Mouse (Mus musculus) fibroblast of lung, adult 2 months (primary cell): ENCODE results near the gene Snai1.
A peak's percentile ranks its signal among the peaks of the same experiment; 100 is the strongest.

ENCODE experiments used
- DNase-seq: peaks from one replicate; pipeline ENCODE4 v3.0.0-alpha.2; 2011; ENCODE audit warnings: low read depth

Gene Snai1

GRCm38 (mm10) chr2:167551342-167551920 is 13.4 kb downstream of the Snai1 start:
- no peak for DNase-seq

- DNase-seq = no peak
These were observed 14.3 kb downstream of the Snai1 start for GRCm38 (mm10) chr2:167552292-167552691.

DNA sequence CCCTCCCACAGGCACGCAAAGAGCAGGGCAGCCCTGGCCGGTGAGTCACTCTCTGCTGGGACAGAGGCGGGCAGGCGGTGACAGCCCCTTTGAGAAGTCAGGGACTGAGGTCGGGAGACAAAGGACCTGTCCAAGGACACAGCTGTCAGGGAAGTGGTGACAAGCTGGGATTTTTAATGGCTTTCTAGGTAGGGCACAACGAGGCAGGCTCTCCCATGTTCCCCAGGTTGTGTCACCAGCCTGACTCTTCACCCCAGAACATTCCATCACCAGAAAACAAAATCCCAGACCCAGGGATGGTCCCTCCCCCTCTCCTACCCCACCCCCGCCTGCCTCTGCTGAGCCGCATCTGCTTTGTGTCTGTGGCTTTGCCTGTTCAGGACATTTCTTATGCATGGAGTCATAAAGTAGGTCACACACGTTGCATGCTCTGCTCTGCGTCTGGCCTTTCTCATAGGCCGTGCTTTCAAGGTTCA is 15.0 kb downstream of the Snai1 start:
- no peak for DNase-seq

DNA sequence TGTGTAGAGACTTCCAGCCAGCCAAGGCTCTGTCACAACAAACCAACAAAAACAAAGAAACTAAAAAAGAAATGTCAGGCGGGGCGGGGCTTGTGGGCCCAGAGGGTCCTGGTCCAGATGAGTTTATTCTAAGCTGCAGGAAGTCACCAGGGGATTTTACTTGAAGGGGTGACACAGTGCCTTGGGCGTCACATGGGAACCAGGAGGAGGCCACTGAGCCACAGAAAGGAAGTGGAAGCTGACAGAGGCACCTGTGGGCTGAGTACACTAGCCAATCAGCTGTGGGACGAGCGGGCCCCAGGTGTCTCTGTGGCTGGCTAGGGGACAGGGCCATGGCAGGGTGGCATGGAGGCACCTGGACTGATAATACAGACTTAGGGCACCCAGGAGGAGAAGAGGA is 17.8 kb downstream of the Snai1 start:
- no peak for DNase-seq

- DNase-seq = no peak
These were observed 21.4 kb downstream of the Snai1 start for GRCm38 (mm10) chr2:167559413-167559812.

DNA sequence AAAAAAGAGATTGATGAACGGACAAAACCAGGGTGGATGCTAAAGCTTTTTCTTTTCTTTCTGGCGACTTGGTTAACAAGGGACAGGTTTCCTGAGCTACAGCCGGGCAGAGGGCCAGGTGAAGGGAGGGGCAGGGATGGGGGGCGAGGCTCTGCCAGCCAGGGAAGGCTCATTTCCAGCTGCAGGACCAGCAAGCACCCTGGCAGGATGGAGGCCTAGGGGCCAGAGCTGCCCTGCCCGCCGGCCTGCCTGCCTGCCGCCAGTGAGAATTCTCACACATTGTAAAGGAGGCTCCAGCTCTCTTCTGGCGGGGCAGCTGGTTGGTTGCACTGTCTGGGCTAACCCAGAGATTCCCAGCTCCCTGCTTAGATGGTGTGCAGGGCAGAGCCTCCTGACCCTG is 24.1 kb downstream of the Snai1 start:
- DNase-seq = no peak

DNA sequence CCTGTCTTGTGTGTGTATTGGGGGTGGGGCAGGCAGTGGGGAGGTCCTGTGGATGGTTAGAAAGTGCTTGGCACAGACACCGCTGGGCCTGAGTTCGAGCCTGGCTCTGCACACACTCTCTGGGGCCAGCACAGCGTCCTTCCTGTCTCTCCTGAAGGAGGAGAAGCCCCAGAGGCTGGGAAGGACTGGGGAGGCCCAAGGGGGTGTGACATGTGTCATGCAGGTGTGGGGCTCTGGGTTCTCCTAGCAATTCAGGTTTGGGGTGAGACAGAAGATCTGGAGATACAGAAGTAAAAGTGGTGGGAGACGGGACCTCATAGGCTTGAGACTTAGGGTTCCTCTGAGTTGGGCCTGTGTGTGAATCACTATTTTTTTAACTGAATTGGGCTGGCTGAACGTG is 25.0 kb downstream of the Snai1 start:
- DNase-seq = no peak

DNA sequence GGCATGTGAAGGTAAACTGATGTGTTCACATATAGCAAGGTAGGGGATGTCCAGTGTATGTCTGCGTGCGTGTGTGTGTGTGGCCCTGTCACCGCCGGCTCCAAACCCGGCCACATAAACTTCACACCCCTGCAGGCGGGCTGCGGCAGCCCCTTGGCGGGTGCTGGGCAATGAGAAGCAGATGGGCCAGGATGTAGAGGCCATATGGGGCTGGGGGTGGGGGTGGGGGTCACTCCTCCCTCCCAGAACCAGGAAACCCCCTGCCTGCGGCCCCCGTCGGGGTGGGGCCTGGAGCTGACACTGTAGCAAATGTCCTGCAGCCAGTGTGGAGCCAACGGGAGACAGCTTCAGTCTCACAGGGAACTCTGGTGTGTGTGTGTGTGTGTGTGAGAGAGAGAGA is 25.7 kb downstream of the Snai1 start:
- DNase-seq = no peak

- no peak for DNase-seq
These were observed 26.7 kb downstream of the Snai1 start for GRCm38 (mm10) chr2:167564551-167565311.

- DNase-seq = no peak
These were observed 27.3 kb downstream of the Snai1 start for GRCm38 (mm10) chr2:167565312-167565656.

DNA sequence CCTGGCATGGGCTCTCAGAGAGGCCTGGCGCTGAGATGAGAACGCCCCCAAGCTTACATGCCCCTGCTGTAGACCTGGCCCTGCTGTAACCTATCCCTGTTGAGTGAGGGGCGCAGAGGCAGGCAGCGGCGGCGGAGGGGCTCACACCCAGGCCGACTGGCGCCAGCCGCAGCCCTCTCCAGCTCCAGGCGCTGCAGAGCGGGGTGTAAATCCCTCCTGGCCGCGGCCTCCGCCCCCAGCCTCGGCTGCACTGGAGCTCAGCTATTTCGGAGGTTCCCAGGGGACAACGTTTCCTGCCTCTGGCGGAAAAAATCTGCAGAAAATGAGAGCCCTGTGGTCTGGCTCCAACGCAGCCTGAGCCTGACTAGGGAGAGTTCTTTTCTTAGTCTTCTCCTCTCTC is 27.7 kb downstream of the Snai1 start:
- DNase-seq = no peak

DNA sequence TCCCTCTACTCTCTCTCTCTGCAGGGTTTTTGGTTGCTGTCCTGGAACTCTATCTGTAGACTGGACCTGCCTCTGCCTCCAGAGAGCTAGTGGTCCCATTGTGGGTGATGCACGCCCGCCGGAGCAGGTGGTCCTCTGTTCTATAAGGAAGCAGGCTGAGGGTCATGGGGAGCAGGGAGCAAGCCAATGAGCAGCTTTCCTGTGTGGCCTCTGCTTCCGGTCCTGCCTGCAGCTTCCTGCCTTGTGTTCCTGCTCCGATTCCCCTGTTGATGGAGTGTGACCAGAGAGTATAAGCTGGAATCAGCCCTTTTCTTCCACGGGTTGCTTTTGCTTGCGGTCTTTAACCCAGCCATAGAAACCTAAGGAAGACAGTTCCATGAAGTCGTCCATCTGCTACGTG is 30.1 kb downstream of the Snai1 start:
- no peak for DNase-seq

GRCm38 (mm10) chr2:167569934-167570651 is 32.1 kb downstream of the Snai1 start:
- peak; percentile 100 for DNase-seq

- DNase-seq = no peak
These were observed 32.8 kb downstream of the Snai1 start for GRCm38 (mm10) chr2:167570815-167571214.

DNA sequence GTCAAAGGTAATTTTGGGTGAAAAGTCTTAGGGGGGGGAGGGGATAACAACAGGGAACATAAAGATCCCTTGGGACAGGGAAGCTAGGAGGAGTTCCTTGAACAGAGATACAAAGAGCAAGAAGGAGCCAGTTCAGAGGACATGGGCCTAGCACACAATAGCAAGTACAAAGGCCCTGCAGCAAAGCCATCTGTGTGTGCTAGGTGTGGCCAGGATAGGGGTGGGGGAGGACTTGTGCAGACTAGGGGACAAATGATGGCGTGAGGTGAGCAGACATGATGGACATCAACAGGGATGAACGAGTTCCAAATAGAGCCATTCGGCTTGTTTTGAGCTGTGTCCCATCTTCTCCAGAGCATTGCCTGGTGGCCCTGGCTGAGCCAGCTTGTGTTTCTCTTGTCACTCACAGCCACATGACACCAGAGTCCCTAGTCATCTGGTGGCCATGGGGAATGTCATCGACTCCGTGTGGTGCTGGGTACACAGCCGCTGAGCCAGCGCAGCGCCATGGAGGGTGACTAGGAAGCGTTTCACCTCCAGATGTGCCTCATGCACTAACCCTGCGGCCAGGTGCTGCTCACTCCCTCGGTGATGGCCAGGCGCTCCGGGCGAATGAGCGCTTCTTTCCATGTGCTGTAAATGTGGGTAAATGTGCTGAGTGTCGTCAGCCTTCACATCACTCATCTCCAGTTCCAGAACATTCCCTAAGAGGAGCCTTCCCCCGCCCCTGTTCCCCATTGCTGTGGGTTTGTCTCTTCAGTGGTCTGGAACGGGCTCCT is 33.6 kb downstream of the Snai1 start:
- DNase-seq = no peak

DNA sequence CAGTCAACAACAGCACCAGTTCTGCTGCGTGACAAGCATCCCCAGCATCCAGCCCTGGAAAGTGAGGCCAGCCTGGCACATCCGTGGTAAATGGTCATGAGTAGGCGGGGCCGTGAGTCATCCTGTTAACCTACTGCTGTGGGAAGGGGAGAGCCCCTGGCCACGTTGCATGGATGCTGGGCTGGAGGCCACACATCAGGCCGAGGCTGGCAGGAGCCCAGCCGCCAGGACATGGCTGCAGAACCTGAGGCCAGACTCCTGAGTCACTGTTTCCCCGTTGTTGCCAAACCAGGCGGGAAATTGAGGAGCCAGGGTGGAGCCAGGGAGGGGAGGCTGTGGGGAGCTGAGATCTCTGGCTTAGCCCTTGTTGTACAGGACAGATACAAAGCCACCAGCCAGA is 36.8 kb downstream of the Snai1 start:
- peak; percentile 100 for DNase-seq

GRCm38 (mm10) chr2:167575581-167575980 is 37.6 kb downstream of the Snai1 start:
- no peak for DNase-seq

DNA sequence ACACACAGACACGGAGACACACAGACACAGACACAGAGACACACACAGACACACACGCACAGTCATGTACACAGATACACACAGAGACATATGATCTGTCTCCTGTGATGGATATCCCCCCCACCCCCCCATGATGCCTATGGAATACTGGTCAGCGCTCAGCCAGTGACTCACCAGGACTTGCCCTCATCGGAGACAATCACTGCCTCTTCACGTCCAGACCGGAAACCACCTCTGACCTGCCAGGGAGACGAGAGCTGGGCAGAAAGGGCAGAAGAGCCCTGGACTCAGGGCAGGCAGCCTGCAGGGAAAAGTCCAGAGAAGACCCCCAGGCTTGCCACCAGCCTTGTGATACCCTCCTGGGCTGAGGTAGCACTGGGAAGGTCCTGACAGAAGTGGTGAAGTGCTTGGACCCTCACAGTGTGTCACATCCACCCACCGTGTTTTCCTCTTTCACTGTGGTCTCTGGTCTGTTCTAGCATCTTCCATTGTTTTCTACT is 38.2 kb downstream of the Snai1 start:
- no peak for DNase-seq

DNA sequence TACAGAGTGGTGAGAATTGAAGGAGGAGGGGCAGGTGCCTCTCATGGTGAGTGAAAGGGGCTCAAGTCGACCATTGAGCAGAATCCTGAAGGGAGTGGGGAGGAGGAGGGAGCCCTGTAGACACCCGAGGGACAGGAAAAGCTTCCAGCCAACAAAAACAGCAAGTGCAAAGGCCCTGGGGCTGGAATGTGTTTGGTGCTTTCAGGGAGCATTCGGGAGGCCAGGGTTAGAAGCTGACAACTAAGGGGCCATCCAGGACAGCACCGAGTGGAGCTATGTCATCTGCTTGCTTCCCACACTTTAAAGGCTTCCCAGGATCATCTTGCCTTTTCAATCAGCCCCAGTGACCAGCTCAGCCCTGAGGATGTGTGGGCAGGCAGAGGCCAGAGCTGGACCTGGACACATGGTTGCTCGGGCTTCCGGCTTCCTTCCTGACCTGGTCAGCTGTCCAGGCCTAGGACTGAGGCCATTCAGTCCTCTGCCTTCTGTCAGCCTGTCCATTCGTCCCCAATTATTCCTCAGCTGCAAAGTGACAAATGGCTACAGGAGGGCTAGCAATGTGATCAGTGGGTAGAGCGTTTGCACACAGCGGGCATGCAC is 39.3 kb downstream of the Snai1 start:
- no peak for DNase-seq

GRCm38 (mm10) chr2:167578521-167578920 is 40.5 kb downstream of the Snai1 start:
- no peak for DNase-seq

- no peak for DNase-seq
These were observed 45.4 kb downstream of the Snai1 start for GRCm38 (mm10) chr2:167583161-167583952.
